Mouse (Mus musculus) megakaryocyte-erythroid progenitor cell, adult 5 weeks (primary cell): ENCODE data around the gene P2rx4. TPM values are rescaled to one million over a fixed set of nuclear protein-coding genes. Genes with fewer than 3 reads are reported as not detected.

ENCODE experiments used
- polyA plus RNA-seq: library from polyadenylated mRNA; stranded (reverse); fragments of >175 nt; gene quantifications from 2 replicates; pipeline ENCODE4 v1.2.3, GENCODE M21; 2012

Gene P2rx4
- 6.0 and 7.7 TPM in 2 replicates for polyA plus RNA-seq

DNA sequence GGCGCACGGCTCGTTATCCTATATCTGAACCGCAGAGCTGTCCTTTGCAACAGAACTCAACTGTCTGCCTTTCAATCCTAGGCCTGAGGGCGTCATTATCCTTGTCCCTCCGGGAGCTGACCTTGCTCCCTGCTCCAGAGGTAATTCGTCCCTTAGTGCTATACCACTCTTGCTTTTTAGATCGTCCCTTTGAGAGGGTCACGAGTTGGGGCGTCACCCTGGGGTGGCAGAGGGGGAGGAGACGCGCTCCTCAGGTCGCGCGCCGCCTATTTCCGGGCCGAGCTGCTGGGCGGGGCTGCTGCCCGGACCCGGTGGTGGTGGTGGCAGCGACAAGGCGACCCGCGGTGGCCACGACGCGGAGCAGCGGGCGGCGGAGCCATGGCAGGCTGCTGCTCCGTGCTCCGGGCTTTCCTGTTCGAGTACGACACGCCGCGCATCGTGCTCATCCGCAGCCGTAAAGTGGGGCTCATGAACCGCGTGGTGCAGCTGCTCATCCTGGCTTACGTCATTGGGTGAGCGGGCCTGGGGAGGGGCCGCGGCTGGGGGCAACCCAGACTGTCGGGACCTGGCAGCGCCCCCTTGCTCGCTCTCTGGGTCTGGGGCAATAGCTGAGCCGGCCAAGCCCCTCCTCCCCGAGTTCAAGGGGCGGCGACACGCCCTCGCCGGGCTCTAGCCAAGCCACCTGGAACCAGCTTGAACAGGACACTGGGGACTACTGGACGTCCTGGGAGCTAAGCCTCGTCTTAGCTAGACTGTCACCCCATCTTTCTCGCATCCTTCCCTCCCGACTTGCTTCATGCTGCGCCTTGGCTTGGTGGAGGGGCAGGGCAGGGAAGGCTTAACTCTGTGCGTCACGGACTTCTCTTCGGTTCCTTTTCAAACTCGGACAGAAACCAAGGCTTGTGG is at the start of gene P2rx4:
Gene P2rx4 (plus strand): TSS at position 269 of the 906 bp plus-strand sequence.

Other genes with a start within 250 kb of the P2rx4 start
- gene Atp2a2, start 205.3 kb upstream of the P2rx4 start, polyA plus RNA-seq = 41.9 and 48.4 TPM in 2 replicates
- 0.84 and 1.2 TPM in 2 replicates for gene Ift81, start 93.0 kb upstream of the P2rx4 start, polyA plus RNA-seq
- gene P2rx7, start 63.6 kb upstream of the P2rx4 start, polyA plus RNA-seq = 0.94 and 4.6 TPM in 2 replicates
- gene Camkk2, start 71.9 kb downstream of the P2rx4 start, polyA plus RNA-seq = 41.9 and 52.5 TPM in 2 replicates
- 247 and 256 TPM in 2 replicates for gene Anapc5, start 113.8 kb downstream of the P2rx4 start, polyA plus RNA-seq
- 4.2 and 4.9 TPM in 2 replicates for gene Rnf34, start 142.5 kb downstream of the P2rx4 start, polyA plus RNA-seq